In genomic region chr4:97757207-97757977, GRCm38 (mm10) we compare ENCODE assay signal across 8 mouse cellular contexts. TPM values are rescaled to one million over a fixed set of nuclear protein-coding genes. Genes with fewer than 3 reads are reported as not detected.
DNase-seq lines count a peak whose midpoint lies in the region; ATAC-seq lines count a peak whose summit lies in the region.
"Had no signal": no experiment of that assay in that cellular context is flagged by ENCODE, and none has a peak within 500 bp of the region (broad histone marks: within the 10 kb centered on the region; RNA-seq: fewer than 3 reads in every experiment).

No protein-coding gene starts in this region.

- H3K9ac ChIP-seq in hindbrain, embryonic 13.5 days = peak overlapping the region; percentile 75

- peaks cover 29% of the 10 kb centered on the region for H3K4me1 ChIP-seq in hindbrain, embryonic 13.5 days (replicated peaks)

- peak; percentile 89 for DNase-seq in adrenal gland, adult 2 months
- DNase-seq in cerebellum, postnatal 36 days = peak; percentile 75 to 81
- DNase-seq in gastrocnemius, adult 18-20 months (ENCODE audit: low spot score) = peak; percentile 68
- DNase-seq in layer of hippocampus, postnatal 14 days (ENCODE audit: low spot score in 2 of 2) = peak; percentile 71 to 75
- peak; percentile 73 for DNase-seq in lung, postnatal 36 days
- DNase-seq in right cerebral cortex, adult 2 months (ENCODE audit: low spot score in 2 of 2) = peak; percentile 63 to 76

- H3K27me3 ChIP-seq in hindbrain, embryonic 13.5 days = peaks cover 47% of the 10 kb centered on the region

- no peaks in the 10 kb centered on the region for H3K36me3 ChIP-seq in hindbrain, embryonic 13.5 days

- peak; percentile 82 for ATAC-seq in hindbrain, embryonic 13.5 days (ENCODE audit: low FRiP score)

- no peaks in the 10 kb centered on the region for H3K9me3 ChIP-seq in hindbrain, embryonic 13.5 days

- WGBS in hindbrain, embryonic 13.5 days = under 1% methylated on average over 38 of the region's 38 CpGs

- peak overlapping the region; percentile 76 for H3K4me2 ChIP-seq in hindbrain, embryonic 13.5 days

- peak overlapping the region; percentile 87 for H3K27ac ChIP-seq in hindbrain, embryonic 13.5 days

- H3K4me3 ChIP-seq in hindbrain, embryonic 13.5 days = peak overlapping the region; percentile 54

RNA-seq across cellular contexts. Expression of gene Nfia, which starts 15.1 kb away (rescaled TPM):
- 100 to 1,000 TPM; 132 to 174 TPM for total RNA-seq in adrenal gland, adult 2 months (2021)
- 60.7 and 83.3 TPM in 2 replicates for polyA plus RNA-seq in adrenal gland, adult 2 months (2012; rRNA removed)
- total RNA-seq in gastrocnemius, adult 18-20 months (2021) = 10 to 100 TPM; 56.3 to 56.9 TPM
- polyA plus RNA-seq in hindbrain, embryonic 13.5 days (2015; fragmentation: Nextera tagmentation; extraction: Ambion mirVana) = 48.1 and 53.2 TPM in 2 replicates
- total RNA-seq in layer of hippocampus, postnatal 14 days (2021) = 100 to 1,000 TPM; 131 to 132 TPM

RNA-seq across cellular contexts. Expression of gene E130114P18Rik, which starts 20.5 kb away (rescaled TPM):
- total RNA-seq in adrenal gland, adult 2 months (2021) = not detected
- polyA plus RNA-seq in adrenal gland, adult 2 months (2012; rRNA removed) = 0.07 TPM in 1 of 2 replicates, not detected in the other
- total RNA-seq in gastrocnemius, adult 18-20 months (2021) = under 1 TPM in 1 of 2 experiments, not detected in 1; 0.21 TPM
- 34.2 and 37.0 TPM in 2 replicates for polyA plus RNA-seq in hindbrain, embryonic 13.5 days (2015; fragmentation: Nextera tagmentation; extraction: Ambion mirVana)
- 10 to 100 TPM in 1 of 2 experiments, 1 to 10 TPM in 1; 8.4 to 11.7 TPM for total RNA-seq in layer of hippocampus, postnatal 14 days (2021)
- polyA plus RNA-seq: large intestine, adult 2 months had no signal

Comparison
In these comparisons a context has a peak if more than half of its experiments do, and no peak if none do; other contexts are left out.
1. Peak in every context shown above with its lines: DNase-seq, ATAC-seq, H3K4me3 ChIP-seq and H3K27ac ChIP-seq.
2. RNA of gene E130114P18Rik, which starts 20.5 kb away (total RNA-seq): 8.4 to 11.7 TPM in layer of hippocampus, postnatal 14 days; 0.21 TPM in gastrocnemius, adult 18-20 months and not detected in adrenal gland, adult 2 months; every median in the first group is over 4 times any median in the second.